Mouse (Mus musculus) layer of hippocampus, adult 18-20 months (tissue): ENCODE measurements around the gene 4933430I17Rik. TPM values are rescaled to one million over a fixed set of nuclear protein-coding genes. Genes with fewer than 3 reads are reported as not detected.
A peak's percentile ranks its signal among the peaks of the same experiment; 100 is the strongest.
"Not testable (repeated sequence)": the region's sequence is repeated elsewhere in the genome, so short reads cannot be mapped to it uniquely, and the experiment has no call there.

ENCODE experiments used
- DNase-seq, 2 experiments: peaks; one replicate each; pipeline ENCODE4 v3.0.0; 2022; ENCODE audit warnings: low spot score in 2 of 2
- total RNA-seq, 2 experiments: library from RNA; stranded (reverse); gene quantifications; 2 replicates each; pipeline ENCODE4 v1.2.3; 2021

Gene 4933430I17Rik
- total RNA-seq, 2 experiments from 2014 or later: 0.52 to 0.53 TPM

GRCm38 (mm10) chr4:62543782-62544181, 18.6 kb downstream of the 4933430I17Rik start:
- no peak for DNase-seq

GRCm38 (mm10) chr4:62544801-62545200, 19.6 kb downstream of the 4933430I17Rik start:
- DNase-seq: no peak

GRCm38 (mm10) chr4:62551966-62552365, 26.8 kb downstream of the 4933430I17Rik start:
- DNase-seq: no peak

GRCm38 (mm10) chr4:62557436-62557835, 32.3 kb downstream of the 4933430I17Rik start:
- no peak for DNase-seq

- DNase-seq: no peak
Measured at GRCm38 (mm10) chr4:62559797-62560329, 34.7 kb downstream of the 4933430I17Rik start, which contains the start of gene Rgs3. TSS of gene Rgs3 (plus strand) at chr4:62559847.

GRCm38 (mm10) chr4:62560963-62561629, 35.9 kb downstream of the 4933430I17Rik start:
- peak; percentile 49 to 89 for DNase-seq

GRCm38 (mm10) chr4:62561630-62562001, 36.4 kb downstream of the 4933430I17Rik start:
- no peak for DNase-seq

GRCm38 (mm10) chr4:62562006-62562405, 36.8 kb downstream of the 4933430I17Rik start:
- DNase-seq: no peak

GRCm38 (mm10) chr4:62566530-62566929, 41.4 kb downstream of the 4933430I17Rik start:
- no peak for DNase-seq

GRCm38 (mm10) chr4:62567696-62568095, 42.5 kb downstream of the 4933430I17Rik start:
- DNase-seq: no peak

GRCm38 (mm10) chr4:62568359-62568758, 43.2 kb downstream of the 4933430I17Rik start:
- DNase-seq: no peak

GRCm38 (mm10) chr4:62569603-62570002, 44.4 kb downstream of the 4933430I17Rik start:
- DNase-seq: no peak

GRCm38 (mm10) chr4:62570029-62570428, 44.9 kb downstream of the 4933430I17Rik start:
- DNase-seq: no peak

- peak; percentile 68 to 89 for DNase-seq
Measured at GRCm38 (mm10) chr4:62582365-62583264, 57.4 kb downstream of the 4933430I17Rik start.

- DNase-seq: peak in 1 of 2 experiments; percentile 27
Measured at GRCm38 (mm10) chr4:62583265-62584092, 58.3 kb downstream of the 4933430I17Rik start.

- DNase-seq: no peak
Measured at GRCm38 (mm10) chr4:62587067-62587466, 61.9 kb downstream of the 4933430I17Rik start.

GRCm38 (mm10) chr4:62590878-62591277, 65.7 kb downstream of the 4933430I17Rik start:
- DNase-seq: no peak

GRCm38 (mm10) chr4:62591326-62591725, 66.2 kb downstream of the 4933430I17Rik start:
- DNase-seq: no peak

GRCm38 (mm10) chr4:62593546-62594240, 68.5 kb downstream of the 4933430I17Rik start:
- not testable (repeated sequence) for DNase-seq

GRCm38 (mm10) chr4:62594442-62594841, 69.3 kb downstream of the 4933430I17Rik start:
- no peak for DNase-seq
